Mouse (Mus musculus) layer of hippocampus, adult 8-10 months (tissue): ENCODE measurements around the gene Micu2. TPM values are rescaled to one million over a fixed set of nuclear protein-coding genes. Genes with fewer than 3 reads are reported as not detected.
A peak's percentile ranks its signal among the peaks of the same experiment; 100 is the strongest.

Source experiments
- DNase-seq, 2 experiments: peaks; one replicate each; pipeline ENCODE4 v3.0.0; 2022; ENCODE audit warnings: low spot score in 2 of 2
- total RNA-seq, 4 experiments: library from RNA; stranded (reverse); gene quantifications; 2 replicates each; pipeline ENCODE4 v1.2.4; 2022

Gene Micu2
- total RNA-seq, 4 experiments from 2014 or later = 20.2 to 25.7 (median 22.5) TPM

DNA sequence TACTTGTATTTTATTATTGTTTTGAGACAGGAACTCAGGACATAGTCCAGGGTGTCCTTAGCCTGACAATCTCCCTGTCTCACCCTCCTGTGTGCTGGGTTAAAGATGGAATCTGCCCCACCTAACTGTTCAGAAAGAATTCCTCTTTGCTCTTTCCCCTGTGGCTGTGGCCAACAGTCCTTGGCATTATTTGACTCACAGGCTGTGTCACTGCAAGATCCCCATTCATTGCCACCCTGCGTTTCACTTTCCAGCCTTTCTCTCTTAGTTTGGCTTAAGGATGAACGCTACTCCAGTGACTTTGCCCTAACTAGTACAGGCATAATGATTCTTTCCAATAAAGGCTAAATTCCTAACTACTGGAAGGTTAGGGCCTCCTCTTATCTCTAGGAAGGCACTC, 104.7 kb downstream of the Micu2 start:
- DNase-seq = no peak

DNA sequence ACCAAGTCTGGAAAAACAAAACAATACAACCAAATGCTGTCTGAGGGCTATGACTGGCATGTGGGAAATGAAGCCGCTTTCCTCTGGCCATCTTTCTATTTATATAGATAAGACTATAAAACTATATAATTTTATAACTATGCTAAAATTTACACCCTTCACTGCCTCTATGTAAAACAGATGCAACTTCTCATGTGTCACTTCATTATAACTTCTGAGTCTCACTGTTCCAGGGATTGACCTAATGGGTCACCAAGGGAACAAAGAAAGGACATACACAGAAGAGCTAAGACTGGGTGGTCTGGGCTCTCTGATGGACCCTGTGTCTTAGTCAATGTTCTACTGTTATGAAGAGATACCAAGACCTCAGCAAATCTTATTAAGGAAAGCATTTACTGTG, 106.1 kb downstream of the Micu2 start:
- no peak for DNase-seq

- peak; percentile 93 to 94 for DNase-seq
Measured at GRCm38 (mm10) chr14:57890011-57890842, 108.8 kb downstream of the Micu2 start, which contains the start of gene Zdhhc20. Gene Zdhhc20, minus strand, starts transcription at chr14:57890276.

DNA sequence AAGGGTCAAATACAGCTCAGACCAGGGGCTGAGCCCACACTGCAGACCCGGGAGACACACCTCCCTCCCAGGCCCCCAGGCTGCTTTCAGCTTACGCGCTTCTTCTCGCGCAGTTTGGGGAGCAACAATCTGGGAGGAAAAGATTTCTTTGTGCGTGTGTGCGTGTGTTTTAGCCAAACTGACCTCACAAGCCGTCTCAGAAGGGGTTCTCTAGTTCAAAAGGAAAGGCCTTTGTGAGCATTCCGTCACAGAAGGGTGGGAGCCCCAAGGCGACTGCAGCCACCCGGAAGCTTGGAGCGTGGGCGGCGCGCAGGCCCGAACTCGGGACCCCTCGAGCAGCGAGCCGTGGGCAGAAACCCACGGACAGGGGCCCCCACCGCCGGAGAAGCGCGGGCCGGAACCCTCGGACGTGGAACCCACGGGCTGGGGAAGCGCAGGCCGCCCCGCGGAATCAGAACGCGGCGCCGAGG, 109.5 kb downstream of the Micu2 start:
- DNase-seq = no peak

- DNase-seq = no peak
Measured at GRCm38 (mm10) chr14:57887171-57887570, 111.9 kb downstream of the Micu2 start.

- no peak for DNase-seq
Measured at GRCm38 (mm10) chr14:57886032-57886431, 113.0 kb downstream of the Micu2 start.

GRCm38 (mm10) chr14:57883341-57883740, 115.7 kb downstream of the Micu2 start:
- DNase-seq = no peak

GRCm38 (mm10) chr14:57882720-57883119, 116.3 kb downstream of the Micu2 start:
- DNase-seq = no peak

- DNase-seq = no peak
Measured at GRCm38 (mm10) chr14:57881793-57882192, 117.3 kb downstream of the Micu2 start.

DNA sequence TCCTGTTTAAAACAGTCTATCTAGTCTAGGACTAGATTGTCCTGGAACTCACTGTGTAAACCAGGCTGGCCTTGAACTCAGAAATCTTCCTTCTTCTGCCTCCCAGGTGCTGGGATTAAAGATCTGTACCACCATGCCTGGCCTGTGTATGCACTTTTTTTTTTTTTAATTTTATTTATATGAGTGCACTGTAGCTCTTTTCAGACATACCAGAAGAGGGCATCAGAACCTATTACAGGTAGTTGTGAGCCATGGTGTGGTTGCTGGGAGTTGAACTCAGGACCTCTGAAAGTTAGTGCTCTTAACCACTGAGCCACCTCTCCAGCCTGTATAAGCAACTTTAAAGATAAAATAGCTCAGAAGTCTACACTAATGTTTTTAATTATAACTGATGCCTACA, 118.0 kb downstream of the Micu2 start:
- no peak for DNase-seq

DNA sequence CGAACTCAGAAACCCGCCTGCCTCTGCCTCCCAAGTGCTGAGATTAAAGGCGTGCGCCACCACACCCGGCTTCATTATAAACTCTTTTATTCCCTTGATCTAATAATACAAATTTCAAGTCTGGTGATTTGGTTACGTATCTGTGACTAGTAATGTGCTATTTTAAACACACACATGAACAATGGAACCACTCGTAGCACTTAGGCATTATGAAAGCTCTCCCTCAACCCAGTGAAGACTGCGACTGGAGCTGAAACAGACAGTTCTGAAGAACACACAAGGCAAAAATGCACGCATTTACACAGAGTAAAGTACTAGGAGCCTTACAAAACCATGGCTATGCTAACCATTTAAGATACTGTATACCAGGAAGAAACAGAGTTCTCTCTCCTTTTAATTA, 121.1 kb downstream of the Micu2 start:
- no peak for DNase-seq

GRCm38 (mm10) chr14:57866676-57867276, 132.3 kb downstream of the Micu2 start:
- no peak for DNase-seq

Other genes with a start within 250 kb of the Micu2 start
- 10 to 100 TPM; 43.6 to 46.3 (median 45.0) TPM for gene Lats2, start 240.9 kb downstream of the Micu2 start, total RNA-seq
- gene Sap18, start 201.1 kb downstream of the Micu2 start, total RNA-seq = 100 to 1,000 TPM in 1 of 4 experiments, 10 to 100 TPM in 3; 68.5 to 100 (median 78.2) TPM
- 1 to 10 TPM in 1 of 4 experiments, under 1 TPM in 3; 0.81 to 2.1 (median 0.92) TPM for gene Ska3, start 173.1 kb downstream of the Micu2 start, total RNA-seq
- 10 to 100 TPM; 57.5 to 69.7 (median 63.6) TPM for gene Mrpl57, start 173.0 kb downstream of the Micu2 start, total RNA-seq
- gene Zdhhc20, start 109.0 kb downstream of the Micu2 start, total RNA-seq = 10 to 100 TPM; 43.9 to 48.4 (median 46.2) TPM
- gene Fgf9, start 71.3 kb upstream of the Micu2 start, total RNA-seq = 10 to 100 TPM; 14.8 to 17.0 (median 16.2) TPM